8 mouse cellular contexts compared by ENCODE assay signal in genomic region chr15:93273788-93274678, GRCm38 (mm10). TPM values are rescaled to one million over a fixed set of nuclear protein-coding genes. Genes with fewer than 3 reads are reported as not detected.
DNase-seq lines count a peak whose midpoint lies in the region; ATAC-seq and TF ChIP-seq lines count a peak whose summit lies in the region.

No protein-coding gene starts in this region.

- H3K4me2 ChIP-seq in hindbrain, embryonic 12.5 days (replicated peaks), result peak overlapping the region; percentile 82
- peak overlapping the region; percentile 92 for H3K4me2 ChIP-seq in midbrain, embryonic 14.5 days (ENCODE audit: low read length)

- TF ChIP-seq CTCF in kidney, adult 2 months (conservative IDR thresholded peaks at IDR 0.05; ENCODE audit: insufficient read depth, insufficient read length, low read depth, low read length), result no peak
- no peak for TF ChIP-seq CTCF in bone marrow, adult 2 months (IDR thresholded peaks at IDR 0.05; ENCODE audit: control insufficient read depth, insufficient read depth, low read length)

- H3K9ac ChIP-seq in hindbrain, embryonic 12.5 days, result peak overlapping the region; percentile 90
- H3K9ac ChIP-seq in midbrain, embryonic 14.5 days (replicated peaks; ENCODE audit: low read length), result peak overlapping the region; percentile 67

- peak overlapping the region; percentile 89 for H3K4me3 ChIP-seq in kidney, adult 2 months (ENCODE audit: insufficient read depth, low read depth, low read length)
- peak overlapping the region; percentile 79 for H3K4me3 ChIP-seq in bone marrow, adult 2 months (replicated peaks; ENCODE audit: control insufficient read depth, low read depth, low read length)
- peak overlapping the region; percentile 83 for H3K4me3 ChIP-seq in hindbrain, embryonic 12.5 days
- H3K4me3 ChIP-seq in midbrain, embryonic 14.5 days (replicated peaks; ENCODE audit: low read depth, low read length), result peak overlapping the region; percentile 68

- H3K36me3 ChIP-seq in kidney, adult 2 months (ENCODE audit: control insufficient read depth, insufficient read depth, low read length), result no peaks in the 10 kb centered on the region
- H3K36me3 ChIP-seq in hindbrain, embryonic 12.5 days, result 0 out of 2 replicates have a peak, but pooled peaks cover 3% of the 10 kb centered on the region
- H3K36me3 ChIP-seq in midbrain, embryonic 14.5 days (ENCODE audit: control insufficient read depth, insufficient read depth, low read length), result peaks cover 2% of the 10 kb centered on the region; the same call in 1 of the 2 replicates

- no peak; the same call in 1 of the 2 replicates for ATAC-seq in hindbrain, embryonic 12.5 days (ENCODE audit: low FRiP score)
- ATAC-seq in midbrain, embryonic 14.5 days (ENCODE audit: low FRiP score, low TSS enrichment), result no peak

- no peak for TF ChIP-seq POLR2A in kidney, adult 2 months (IDR thresholded peaks at IDR 0.05; ENCODE audit: low read depth, low read length)
- TF ChIP-seq POLR2A in bone marrow, adult 2 months (IDR thresholded peaks at IDR 0.05; ENCODE audit: borderline replicate concordance, control insufficient read depth, low read depth, low read length), result no peak

- H3K9me3 ChIP-seq in hindbrain, embryonic 12.5 days (replicated peaks), result no peaks in the 10 kb centered on the region
- no peaks in the 10 kb centered on the region for H3K9me3 ChIP-seq in midbrain, embryonic 14.5 days (ENCODE audit: control insufficient read depth, low read length)

- no peaks in the 10 kb centered on the region for H3K27me3 ChIP-seq in kidney, adult 2 months (replicated peaks; ENCODE audit: control insufficient read depth, insufficient read depth, low read length)
- no peaks in the 10 kb centered on the region for H3K27me3 ChIP-seq in hindbrain, embryonic 12.5 days
- H3K27me3 ChIP-seq in midbrain, embryonic 14.5 days (ENCODE audit: control insufficient read depth, insufficient read depth, low read length), result no peaks in the 10 kb centered on the region

- peaks cover 8% of the 10 kb centered on the region; the same call in 1 of the 2 replicates for H3K4me1 ChIP-seq in kidney, adult 2 months (ENCODE audit: control insufficient read depth, insufficient read depth, low read length)
- peaks cover 2% of the 10 kb centered on the region for H3K4me1 ChIP-seq in bone marrow, adult 2 months (ENCODE audit: control insufficient read depth, insufficient read depth, low read length)
- peaks cover 29% of the 10 kb centered on the region for H3K4me1 ChIP-seq in hindbrain, embryonic 12.5 days
- peaks cover 25% of the 10 kb centered on the region for H3K4me1 ChIP-seq in midbrain, embryonic 14.5 days (ENCODE audit: control insufficient read depth, insufficient read depth, low read length)

- no peak for DNase-seq in kidney, adult 2 months
- DNase-seq in kidney, postnatal 14 days, result no peak
- DNase-seq in midbrain, embryonic 14.5 days, result peak; percentile 12
- DNase-seq in left cerebral cortex, adult 11 months (ENCODE audit: low spot score), result no peak
- no peak for DNase-seq in urinary bladder, postnatal 36 days (ENCODE audit: low spot score in 2 of 2)
- no peak for DNase-seq in thymus, adult 18-20 months

- 39% methylated on average over 19 of the region's 19 CpGs for WGBS in kidney, adult 2 months
- 40% methylated on average over 19 of the region's 19 CpGs for WGBS in bone marrow, adult 2 months
- 45% methylated on average over 19 of the region's 19 CpGs for WGBS in hindbrain, embryonic 12.5 days
- WGBS in midbrain, embryonic 14.5 days, result 42% methylated on average over 19 of the region's 19 CpGs

- no peak overlapping the region for H3K27ac ChIP-seq in kidney, adult 2 months (ENCODE audit: insufficient read depth, low read depth, low read length)
- H3K27ac ChIP-seq in bone marrow, adult 2 months (ENCODE audit: control insufficient read depth, insufficient read depth, low read depth, low read length, poor library complexity), result peak overlapping the region; percentile 92
- H3K27ac ChIP-seq in hindbrain, embryonic 12.5 days, result peak overlapping the region; percentile 94
- peak overlapping the region; percentile 89 for H3K27ac ChIP-seq in midbrain, embryonic 14.5 days (replicated peaks; ENCODE audit: low read depth, low read length)

RNA-seq across cellular contexts. Expression of gene Gxylt1, which starts 0.9 kb away (rescaled TPM):
- 2.5 and 4.1 TPM in 2 replicates for polyA plus RNA-seq in kidney, adult 2 months (2012; rRNA removed)
- polyA plus RNA-seq in bone marrow, adult 2 months (2011; ENCODE audit: insufficient read depth, insufficient read length, low replicate concordance, missing spikeins), result 6.5 and 9.6 TPM in 2 replicates
- 19.7 and 20.4 TPM in 2 replicates for polyA plus RNA-seq in hindbrain, embryonic 12.5 days (2016; fragmentation: Nextera tagmentation; extraction: Ambion mirVana)
- polyA plus RNA-seq in midbrain, embryonic 14.5 days (2014; fragmentation: Nextera tagmentation; extraction: Ambion mirVana), result 5.0 and 7.3 TPM in 2 replicates
